Mouse (Mus musculus) ovary, postnatal 10 days (tissue): Measurements from ENCODE around the gene Cttnbp2nl.

Source experiments
- DNase-seq: peaks from one replicate; pipeline ENCODE4 v3.0.0; 2022; ENCODE audit warnings: low spot score

Gene Cttnbp2nl

GRCm38 (mm10) chr3:104965070-104965855 is 87.7 kb downstream of the Cttnbp2nl start:
- no peak for DNase-seq

- DNase-seq: no peak
These were observed 89.3 kb downstream of the Cttnbp2nl start for GRCm38 (mm10) chr3:104963331-104964276.

- DNase-seq: no peak
These were observed 90.1 kb downstream of the Cttnbp2nl start for GRCm38 (mm10) chr3:104962866-104963265.

- no peak for DNase-seq
These were observed 90.8 kb downstream of the Cttnbp2nl start for GRCm38 (mm10) chr3:104962141-104962611.

- DNase-seq: no peak
These were observed 91.6 kb downstream of the Cttnbp2nl start, which contains the start of gene Wnt2b for GRCm38 (mm10) chr3:104961066-104962059. Gene Wnt2b, minus strand, starts transcription at chr3:104961921.

- DNase-seq: no peak
These were observed 92.6 kb downstream of the Cttnbp2nl start for GRCm38 (mm10) chr3:104960026-104961000.

GRCm38 (mm10) chr3:104956131-104956581 is 96.8 kb downstream of the Cttnbp2nl start:
- DNase-seq: no peak

GRCm38 (mm10) chr3:104954551-104954950 is 98.4 kb downstream of the Cttnbp2nl start:
- no peak for DNase-seq

- DNase-seq: no peak
These were observed 98.8 kb downstream of the Cttnbp2nl start for GRCm38 (mm10) chr3:104954137-104954536.

GRCm38 (mm10) chr3:104952891-104953670 is 99.9 kb downstream of the Cttnbp2nl start:
- DNase-seq: no peak
